Mouse (Mus musculus) liver, embryonic 14.5 days (tissue): ENCODE measurements around the gene Ube2e1. TPM values are rescaled to one million over a fixed set of nuclear protein-coding genes. Genes with fewer than 3 reads are reported as not detected.

Source experiments
- ATAC-seq: fragments of 200-750 bp; cut with Nextera tagmentation; 2 replicates; pipeline ENCODE4 v1.8.0; 2017; ENCODE audit warnings: moderate number of reproducible peaks, mild to moderate bottlenecking, moderate library complexity; ENCODE audit not compliant: insufficient read depth
- DNase-seq, 3 experiments: peaks; one replicate each; pipeline ENCODE4 v3.0.0-alpha.2; 2012 to 2013; ENCODE audit warnings: low read depth in 3 of 3, low spot score in 3 of 3
- H3K27ac ChIP-seq: fragments of 300-500 bp; sonication (generic); 2 replicates; pipeline ENCODE4 v1.5.1; 2014; ENCODE audit warnings: moderate library complexity, mild to moderate bottlenecking, control low read depth, inconsistent platforms
- H3K27me3 ChIP-seq: fragments of 300-500 bp; sonication (generic); 2 replicates; pipeline ENCODE4 v1.6.1; 2014; ENCODE audit warnings: mild to moderate bottlenecking, low read length, moderate library complexity; ENCODE audit not compliant: control insufficient read depth, insufficient read depth
- H3K36me3 ChIP-seq: fragments of 300-500 bp; sonication (generic); replicated peaks from 2 replicates; pipeline ENCODE4 v1.6.1; 2014; ENCODE audit warnings: low read depth; ENCODE audit not compliant: control insufficient read depth, insufficient read depth
- H3K4me1 ChIP-seq, 2 experiments: fragments of 200-500 bp in 1 of 2; fragments of 300-500 bp in 1 of 2; sonication (generic) in 1 of 2; replicated peaks; 2 replicates each; pipeline ENCODE4 v1.6.1; 2012 to 2014; ENCODE audit warnings: antibody characterized with exemption in 1 of 2, inconsistent platforms in 1 of 2, low read length in 1 of 2; ENCODE audit not compliant: control insufficient read depth in 2 of 2, insufficient read depth in 2 of 2
- H3K4me2 ChIP-seq: fragments of 300-500 bp; sonication (generic); 2 replicates; pipeline ENCODE4 v1.6.1; 2014; ENCODE audit warnings: low read depth, mild to moderate bottlenecking, control low read depth, moderate library complexity
- H3K4me3 ChIP-seq, 2 experiments: fragments of 200-500 bp in 1 of 2; fragments of 300-500 bp in 1 of 2; sonication (generic) in 1 of 2; 2 replicates each; pipeline ENCODE4 v1.5.1; 2012 to 2014; ENCODE audit warnings: low read depth in 2 of 2, low read length in 2 of 2, mild to moderate bottlenecking in 2 of 2, control low read depth in 1 of 2, inconsistent platforms in 1 of 2, moderate library complexity in 1 of 2; ENCODE audit not compliant: insufficient read depth in 1 of 2
- H3K9ac ChIP-seq: fragments of 300-500 bp; sonication (generic); replicated peaks from 2 replicates; pipeline ENCODE4 v1.6.1; 2014; ENCODE audit warnings: mild to moderate bottlenecking, control low read depth, moderate library complexity
- H3K9me3 ChIP-seq: fragments of 300-500 bp; sonication (generic); 2 replicates; pipeline ENCODE4 v1.6.1; 2016; ENCODE audit warnings: low read length, mixed read lengths; ENCODE audit not compliant: control insufficient read depth
- CTCF ChIP-seq: IDR thresholded peaks from 2 replicates; pipeline ENCODE4 v1.5.1; 2016; ENCODE audit warnings: antibody characterized with exemption, low read depth, control low read depth
- EP300 ChIP-seq: IDR thresholded peaks from 2 replicates; pipeline ENCODE4 v1.6.1; 2016; ENCODE audit warnings: antibody characterized with exemption, low read depth
- WGBS: fragments of 180-500 bp; shearing (Covaris S2); extraction: QIAGEN DNeasy Blood & Tissue Kit; methylation state at CpG from one replicate; pipeline ENCODE4 v1.1.7; 2014; ENCODE audit not compliant: insufficient replicate concordance; 5-methylcytosine and 5-hydroxymethylcytosine counted together
- polyA plus RNA-seq, 2 experiments: library from polyadenylated mRNA; depleted of rRNA in 1 of 2; stranded (reverse) in 1 of 2; unstranded in 1 of 2; fragments of >200 nt; fragmentation: Nextera tagmentation in 1 of 2; extraction: Ambion mirVana in 1 of 2; gene quantifications; 2 replicates each; pipeline versions ENCODE4 v1.2.1 to v1.2.3; 2012 to 2014

Ube2e1 gene
- polyA plus RNA-seq, 2 experiments: 11.6 to 20.9 TPM

DNA sequence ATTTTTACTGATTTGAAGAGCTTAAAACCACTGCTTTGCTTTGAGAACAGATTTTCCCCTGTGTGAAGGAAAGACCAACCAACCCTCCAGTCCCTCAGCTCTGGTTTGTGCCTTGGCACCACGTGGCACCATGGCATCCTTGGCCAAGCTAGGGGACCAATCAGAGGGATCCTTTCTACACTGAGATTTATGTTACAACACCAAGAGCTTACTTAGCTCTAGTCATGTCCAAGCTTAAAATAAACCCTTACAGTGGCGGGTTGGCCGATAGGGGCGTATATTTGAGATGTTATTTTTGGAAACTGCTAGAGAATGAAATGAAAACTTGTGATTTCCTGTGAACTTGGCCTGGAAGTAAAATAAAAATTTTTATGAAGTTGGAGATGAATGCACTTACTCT is 11.9 kb upstream of the Ube2e1 start:
- Histone ChIP-seq H3K27ac (no peak overlapping the region), H3K4me1 (no peaks in the 10 kb centered on the region), H3K27me3 (no peaks in the 10 kb centered on the region), H3K4me2 (no peak overlapping the region), H3K9me3 (no peaks in the 10 kb centered on the region), H3K36me3 (no peaks in the 10 kb centered on the region), H3K9ac (no peak overlapping the region), H3K4me3 (no peak overlapping the region)
- no peak for DNase-seq
- no peak for ATAC-seq
- TF ChIP-seq EP300 (no peak), CTCF (no peak)
- 53% methylated on average over 4 of the region's 4 CpGs for WGBS

DNA sequence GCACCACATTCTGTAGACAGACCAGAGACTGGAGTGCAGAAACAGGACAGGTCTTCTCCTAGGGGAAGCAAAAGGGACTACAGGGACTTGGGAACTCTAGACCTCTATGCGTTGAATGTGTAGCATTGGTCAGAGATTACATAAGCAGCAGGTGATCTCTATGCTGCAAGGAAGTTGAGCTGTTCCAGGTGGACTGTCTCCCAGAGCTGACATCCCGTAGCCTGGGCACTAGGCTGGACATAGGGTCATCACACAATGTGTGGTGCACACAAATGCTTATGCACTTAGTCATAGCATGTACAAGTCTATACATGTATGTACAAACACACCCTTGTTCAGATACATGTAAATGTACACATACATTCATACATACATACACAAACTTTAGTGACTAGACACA is 11.1 kb upstream of the Ube2e1 start:
- no peak for DNase-seq
- no peaks in the 10 kb centered on the region for H3K36me3 ChIP-seq
- no peak overlapping the region for H3K4me3 ChIP-seq
- H3K4me1 ChIP-seq: no peaks in the 10 kb centered on the region
- no peak overlapping the region for H3K4me2 ChIP-seq
- no peak for ATAC-seq
- WGBS: 65% methylated on average over 2 of the region's 2 CpGs
- no peaks in the 10 kb centered on the region for H3K27me3 ChIP-seq
- H3K9me3 ChIP-seq: no peaks in the 10 kb centered on the region
- H3K27ac ChIP-seq: no peak overlapping the region
- no peak for TF ChIP-seq CTCF
- TF ChIP-seq EP300: no peak
- H3K9ac ChIP-seq: no peak overlapping the region

DNA sequence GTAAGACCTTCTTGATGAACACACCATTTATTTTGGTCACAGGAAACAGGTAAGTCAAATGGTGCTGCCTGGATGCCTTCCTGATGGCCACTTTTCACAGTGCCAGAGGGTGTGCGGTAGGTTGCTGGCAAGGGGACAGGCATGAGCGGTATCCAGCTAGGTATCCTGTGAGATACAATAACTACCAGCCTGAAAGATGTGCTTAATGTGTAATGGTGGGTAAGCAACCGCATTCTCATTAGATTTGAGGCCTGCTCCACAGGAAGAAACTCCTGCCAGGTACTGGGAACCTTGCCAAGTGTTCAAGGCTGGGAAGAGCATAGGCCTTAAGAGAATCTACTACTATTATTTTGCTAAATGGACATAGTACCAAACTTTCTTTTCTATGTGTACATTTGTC is 9.4 kb upstream of the Ube2e1 start:
- Histone ChIP-seq H3K27ac (no peak overlapping the region), H3K4me1 (no peaks in the 10 kb centered on the region), H3K27me3 (no peaks in the 10 kb centered on the region), H3K9ac (no peak overlapping the region), H3K36me3 (no peaks in the 10 kb centered on the region), H3K4me3 (no peak overlapping the region), H3K9me3 (no peaks in the 10 kb centered on the region), H3K4me2 (no peak overlapping the region)
- DNase-seq (no peak), ATAC-seq (no peak)
- TF ChIP-seq CTCF: no peak
- TF ChIP-seq EP300: no peak
- WGBS: 73% methylated on average over 3 of the region's 3 CpGs

DNA sequence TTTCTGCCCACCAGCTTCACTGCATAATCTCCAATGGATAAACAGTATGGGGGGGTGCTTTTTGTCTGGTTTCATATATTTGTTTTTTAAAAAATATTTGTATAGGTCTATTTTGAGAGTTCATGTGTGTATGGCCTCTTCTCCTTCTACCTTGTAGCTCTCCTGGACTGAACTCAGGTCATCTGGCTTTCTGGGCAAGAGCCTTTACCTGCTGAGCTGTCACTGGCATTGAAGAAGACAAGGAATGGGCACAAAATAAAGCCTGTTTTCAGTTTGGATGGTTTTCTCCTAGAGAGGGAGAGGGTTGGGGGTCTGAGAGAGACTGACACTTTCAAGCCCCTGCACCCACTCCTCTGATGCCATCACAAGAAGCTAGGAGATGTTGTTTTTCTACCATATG is 4.4 kb upstream of the Ube2e1 start:
- H3K4me1 ChIP-seq: no peaks in the 10 kb centered on the region
- H3K27me3 ChIP-seq: no peaks in the 10 kb centered on the region
- H3K9ac ChIP-seq: no peak overlapping the region
- no peaks in the 10 kb centered on the region for H3K36me3 ChIP-seq
- no peak overlapping the region for H3K27ac ChIP-seq
- H3K4me3 ChIP-seq: no peak overlapping the region
- H3K4me2 ChIP-seq: no peak overlapping the region
- TF ChIP-seq CTCF (no peak), EP300 (no peak)
- ATAC-seq: no peak
- H3K9me3 ChIP-seq: no peaks in the 10 kb centered on the region
- no peak for DNase-seq

DNA sequence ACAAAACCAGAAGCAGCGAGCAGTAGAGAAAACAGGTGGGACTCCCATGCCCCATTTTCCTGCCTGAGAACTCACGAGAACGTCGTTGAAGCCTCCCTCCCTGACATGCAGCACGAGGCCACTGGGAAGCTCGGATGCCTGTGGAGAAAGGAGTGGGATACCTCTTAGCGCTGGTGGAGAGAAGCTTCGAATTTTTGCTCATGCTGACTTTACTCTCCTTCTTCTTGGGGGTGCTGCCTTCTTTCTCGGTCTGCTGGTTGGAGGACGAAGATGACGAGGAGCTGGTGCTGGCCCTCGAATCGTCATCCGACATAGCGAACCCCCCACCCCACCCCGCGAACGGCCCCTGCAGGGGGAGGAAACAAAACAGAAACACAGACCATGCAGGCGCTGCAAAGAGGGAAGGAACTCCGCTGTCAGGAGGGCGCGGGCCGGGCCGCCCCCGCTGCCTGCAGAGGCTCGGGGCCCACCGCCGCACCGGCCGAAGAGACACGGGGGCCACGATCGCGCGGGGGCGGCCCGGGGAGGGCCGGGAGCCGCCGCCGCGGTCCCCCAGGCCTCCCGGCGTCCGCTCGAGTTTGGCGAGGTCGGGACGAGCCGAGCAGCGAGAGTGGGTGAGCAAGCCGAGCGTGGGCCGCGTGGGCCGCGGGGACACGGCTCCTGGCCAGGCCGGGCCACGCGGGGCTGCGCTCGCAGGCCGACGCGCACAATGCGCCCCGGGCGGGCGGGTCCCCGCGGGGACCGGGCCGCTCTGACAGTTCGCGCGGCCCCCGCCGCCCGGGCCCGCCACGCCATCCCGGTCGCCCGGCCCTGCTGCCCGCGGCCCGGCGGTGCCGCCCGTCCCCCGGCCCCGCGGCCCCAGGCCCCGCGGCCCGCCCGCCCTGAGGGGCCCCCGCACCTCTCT is 618 bp downstream of the Ube2e1 start:
- Histone ChIP-seq H3K4me2 (peak overlapping the region; percentile 67), H3K9ac (peak overlapping the region; percentile 81), H3K36me3 (no peaks in the 10 kb centered on the region), H3K27ac (no peak overlapping the region), H3K27me3 (no peaks in the 10 kb centered on the region), H3K4me1 (peaks cover 0 to 12% of the 10 kb centered on the region in 2 experiments; a peak in 2 of 4 replicates), H3K4me3 (peak overlapping the region; percentile 69 to 70), H3K9me3 (no peaks in the 10 kb centered on the region)
- WGBS: 1% methylated on average over 74 of the region's 99 CpGs
- ATAC-seq (peak; percentile 75), DNase-seq (no peak)
- no peak for TF ChIP-seq CTCF
- no peak for TF ChIP-seq EP300
